Mouse (Mus musculus) stomach, postnatal 0 days (tissue): Measurements from ENCODE around the gene Lnx1.

ENCODE experiments used
- CTCF ChIP-seq: IDR thresholded peaks from 2 replicates; pipeline ENCODE4 v1.5.1; 2016; ENCODE audit warnings: antibody characterized with exemption, low read depth, mild to moderate bottlenecking, moderate library complexity
- EP300 ChIP-seq: optimal IDR thresholded peaks from 2 replicates; pipeline ENCODE3; 2016; ENCODE audit warnings: antibody characterized with exemption

- TF ChIP-seq EP300, result no peak
- TF ChIP-seq CTCF, result no peak
Measured at GRCm38 (mm10) chr5:74623316-74624000, 79.3 kb downstream of the Lnx1 start.
